Mouse (Mus musculus) small intestine, adult 2 months (tissue): ENCODE data around the gene Hdgfl2.

Source experiments
- CTCF ChIP-seq: fragments of 200-500 bp; IDR thresholded peaks from 2 replicates; pipeline ENCODE4 v1.5.1; 2012; ENCODE audit warnings: low read depth, mild to moderate bottlenecking, control low read depth, inconsistent platforms, low read length, moderate library complexity, mixed read lengths; ENCODE audit not compliant: insufficient replicate concordance, insufficient read length; ENCODE audit errors: extremely low read depth
- POLR2A ChIP-seq: fragments of 200-500 bp; IDR thresholded peaks from 2 replicates; pipeline ENCODE4 v1.6.1; 2012; ENCODE audit warnings: low read depth, mild to moderate bottlenecking, control low read depth, inconsistent platforms, low read length, moderate library complexity

GRCm38 (mm10) chr17:56092794-56093193 lies 13.4 kb downstream of the Hdgfl2 start:
- TF ChIP-seq CTCF (no peak), POLR2A (no peak)
